Mouse (Mus musculus): ENCODE measurements around the gene Patz1.

DNA sequence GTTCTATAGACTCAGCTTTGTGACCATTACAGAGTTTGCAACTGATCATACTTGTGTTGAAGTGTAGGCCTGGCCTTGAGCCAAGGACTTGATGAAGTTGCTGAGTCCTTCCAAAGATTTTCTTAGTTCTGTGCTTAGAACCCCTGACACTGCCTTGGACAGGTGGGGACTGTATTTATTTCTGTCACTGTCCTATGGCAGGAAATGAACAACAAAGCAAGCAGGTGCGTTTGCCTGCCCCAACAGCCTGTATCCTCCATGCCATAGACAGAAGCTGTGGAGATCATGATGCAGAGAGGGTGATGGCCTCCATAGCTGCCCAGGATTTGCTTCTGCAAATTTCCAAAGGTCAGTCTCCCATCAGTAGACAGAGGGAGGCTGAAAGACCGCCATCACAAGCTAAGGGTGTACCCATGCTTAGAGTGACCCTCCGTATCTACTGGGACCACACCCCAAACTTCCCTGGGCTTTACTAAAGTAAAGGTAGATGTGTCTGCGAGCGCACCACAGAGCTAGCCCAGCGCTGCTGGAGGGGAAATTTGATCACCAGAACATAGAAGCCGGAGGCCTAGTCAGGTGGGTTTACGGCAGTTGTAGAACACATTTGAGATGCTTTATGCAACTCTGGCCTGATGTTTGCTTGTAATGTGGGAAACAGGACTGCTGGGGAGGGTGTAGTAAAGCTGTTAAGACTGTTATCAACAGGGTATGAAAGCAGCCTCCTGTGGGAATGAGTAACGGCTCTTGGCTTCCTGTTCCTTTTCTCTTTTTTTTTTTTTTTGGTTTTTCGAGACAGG, 22.3 kb downstream of the Patz1 start:
- TF ChIP-seq CTCF (IDR thresholded peaks at IDR 0.05; ENCODE audit: borderline replicate concordance, insufficient read depth, low read depth, low read length) (no peak), POLR2A (IDR thresholded peaks at IDR 0.05; ENCODE audit: borderline replicate concordance, insufficient read depth, low read length) (no peak)

Data from cerebellum, adult 2 months (tissue).